Mouse (Mus musculus): ENCODE data around the gene Hes7. TPM values are rescaled to one million over a fixed set of nuclear protein-coding genes. Genes with fewer than 3 reads are reported as not detected.

The Hes7 gene
- total RNA-seq, 2 experiments from 2014 or later, result 0.15 TPM; not detected in 1

- DNase-seq, result peak; percentile 59 to 86
Observed at GRCm38 (mm10) chr11:69150444-69150843, 30.2 kb downstream of the Hes7 start.

- no peak for DNase-seq
Observed at GRCm38 (mm10) chr11:69151004-69151403, 30.8 kb downstream of the Hes7 start.

GRCm38 (mm10) chr11:69153831-69154230 is 33.6 kb downstream of the Hes7 start:
- no peak for DNase-seq

GRCm38 (mm10) chr11:69155351-69155750 is 35.1 kb downstream of the Hes7 start:
- DNase-seq, result no peak

- DNase-seq, result no peak
Observed at GRCm38 (mm10) chr11:69156800-69157199, 36.6 kb downstream of the Hes7 start, which contains the start of gene Alox12b. TSS of gene Alox12b (plus strand) at chr11:69156989.

- no peak for DNase-seq
Observed at GRCm38 (mm10) chr11:69169313-69169712, 49.1 kb downstream of the Hes7 start.

- DNase-seq, result peak; percentile 88 to 89
Observed at GRCm38 (mm10) chr11:69171626-69172025, 51.4 kb downstream of the Hes7 start.

GRCm38 (mm10) chr11:69172606-69173005 is 52.4 kb downstream of the Hes7 start:
- no peak for DNase-seq

Other genes with a start within 250 kb of the Hes7 start
- gene Ndel1, start 248.5 kb upstream of the Hes7 start, total RNA-seq (2021), result 10 to 100 TPM; 61.2 to 64.3 TPM
- gene Rnf222, start 231.9 kb upstream of the Hes7 start, total RNA-seq (2021), result under 1 TPM; 0.15 to 0.21 TPM
- 100 to 1,000 TPM; 679 to 731 TPM for gene Rpl26, start 218.8 kb upstream of the Hes7 start, total RNA-seq (2021)
- not detected for gene Odf4, start 193.3 kb upstream of the Hes7 start, total RNA-seq (2021)
- 10 to 100 TPM; 20.6 to 23.5 TPM for gene Arhgef15, start 162.9 kb upstream of the Hes7 start, total RNA-seq (2021)
- gene Slc25a35, start 152.3 kb upstream of the Hes7 start, total RNA-seq (2021), result 1 to 10 TPM; 4.8 to 9.3 TPM
- gene Rangrf, start 145.2 kb upstream of the Hes7 start, total RNA-seq (2021), result 100 to 1,000 TPM in 1 of 2 experiments, 10 to 100 TPM in 1; 87.5 to 102 TPM
- gene Pfas, start 111.9 kb upstream of the Hes7 start, total RNA-seq (2021), result 1 to 10 TPM; 5.4 to 6.2 TPM
- 10 to 100 TPM; 10.9 to 13.9 TPM for gene Ctc1, start 104.5 kb upstream of the Hes7 start, total RNA-seq (2021)
- gene Aurkb, start 74.8 kb upstream of the Hes7 start, total RNA-seq (2021), result 1 to 10 TPM in 1 of 2 experiments, under 1 TPM in 1; 0.67 to 1.5 TPM
- 10 to 100 TPM; 16.7 to 19.3 TPM for gene Borcs6, start 60.7 kb upstream of the Hes7 start, total RNA-seq (2021)
- 1 to 10 TPM; 5.3 to 7.0 TPM for gene Tmem107, start 49.6 kb upstream of the Hes7 start, total RNA-seq (2021)
- gene Vamp2, start 31.9 kb upstream of the Hes7 start, total RNA-seq (2021), result 10 to 100 TPM; 53.9 to 55.4 TPM
- 10 to 100 TPM; 38.8 to 48.5 TPM for gene Per1, start 25.2 kb upstream of the Hes7 start, total RNA-seq (2021)
- under 1 TPM; 0.23 to 0.27 TPM for gene 9130213A22Rik, start 2.2 kb downstream of the Hes7 start, total RNA-seq (2021)
- gene Aloxe3, start 5.5 kb downstream of the Hes7 start, total RNA-seq (2021), result not detected
- gene Alox12b, start 36.6 kb downstream of the Hes7 start, total RNA-seq (2021), result not detected
- gene Alox8, start 77.4 kb downstream of the Hes7 start, total RNA-seq (2021), result 1 to 10 TPM; 1.1 to 2.2 TPM
- gene Gucy2e, start 116.6 kb downstream of the Hes7 start, total RNA-seq (2021), result 1 to 10 TPM; 1.3 to 1.5 TPM
- 1 to 10 TPM; 2.8 TPM for gene Cntrob, start 203.4 kb downstream of the Hes7 start, total RNA-seq (2021)
- 10 to 100 TPM; 48.8 to 49.4 TPM for gene Trappc1, start 203.6 kb downstream of the Hes7 start, total RNA-seq (2021)
- under 1 TPM in 1 of 2 experiments, not detected in 1; 0.23 TPM for gene Kcnab3, start 205.9 kb downstream of the Hes7 start, total RNA-seq (2021)
- gene Rnf227, start 220.1 kb downstream of the Hes7 start, total RNA-seq (2021), result under 1 TPM; 0.41 to 0.57 TPM
- 10 to 100 TPM; 16.2 to 26.3 TPM for gene Chd3, start 249.0 kb downstream of the Hes7 start, total RNA-seq (2021)

Data from heart, adult 18-20 months (tissue).